Mouse (Mus musculus): ENCODE results near the gene Arl14ep.
A peak's percentile ranks its signal among the peaks of the same experiment; 100 is the strongest.

The Arl14ep gene

DNA sequence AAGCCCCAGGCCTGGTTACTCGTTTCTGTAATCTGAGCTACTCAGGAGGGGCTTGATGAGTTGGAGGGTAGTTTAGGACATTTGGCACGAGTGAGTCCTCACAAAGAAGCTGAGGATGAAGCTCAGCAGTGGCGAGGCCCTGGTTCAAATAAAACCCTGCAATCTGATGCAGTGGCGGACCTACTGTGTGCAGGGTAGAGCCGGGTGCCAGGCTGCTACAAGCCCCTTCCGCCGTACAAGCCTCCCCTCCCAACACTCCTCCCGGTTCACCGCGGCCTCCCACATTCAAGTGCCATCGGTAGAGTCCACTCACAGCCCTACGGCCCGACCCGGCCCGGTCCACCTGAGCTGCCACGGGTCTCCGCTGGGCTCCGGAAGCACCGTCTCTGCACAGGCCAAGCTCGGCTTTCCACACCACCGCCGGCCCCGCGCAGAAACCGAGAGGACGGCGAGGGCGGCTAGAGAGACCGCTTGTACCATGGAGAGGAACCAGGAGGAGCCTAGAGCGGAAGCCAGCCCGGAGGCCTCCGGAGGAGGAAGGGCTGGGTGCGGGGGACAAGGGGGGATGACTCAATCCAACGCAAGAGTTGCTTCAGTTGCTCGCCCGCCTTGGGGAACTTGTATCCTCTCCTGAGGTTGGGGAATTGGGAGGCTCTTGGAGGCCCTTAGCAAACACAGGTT is at the start of gene Arl14ep:
Gene Arl14ep (minus strand): TSS at position 466 of the 681 bp plus-strand sequence.
- peak; percentile 96 for DNase-seq (ENCODE audit: low read depth)

DNA sequence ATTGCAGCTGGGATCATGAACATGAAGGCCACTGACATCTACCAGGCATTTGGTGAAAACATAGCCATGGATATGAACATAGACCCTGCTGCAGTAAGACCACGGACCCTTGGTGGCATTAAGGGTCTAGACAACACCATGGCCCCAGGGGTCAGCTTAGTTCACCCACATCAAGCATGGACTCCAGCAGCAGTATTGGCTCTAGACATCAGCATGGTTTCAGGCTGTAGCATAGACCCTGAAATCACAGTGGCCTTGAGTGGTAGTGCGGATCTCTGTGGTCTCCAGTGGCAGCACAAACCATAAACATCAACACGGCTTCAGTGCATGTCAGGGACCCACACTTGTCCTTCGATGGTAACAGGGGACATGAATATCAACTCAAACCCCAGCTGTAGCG is 48.5 kb upstream of the Arl14ep start:
- DNase-seq (ENCODE audit: low read depth) = no peak

DNA sequence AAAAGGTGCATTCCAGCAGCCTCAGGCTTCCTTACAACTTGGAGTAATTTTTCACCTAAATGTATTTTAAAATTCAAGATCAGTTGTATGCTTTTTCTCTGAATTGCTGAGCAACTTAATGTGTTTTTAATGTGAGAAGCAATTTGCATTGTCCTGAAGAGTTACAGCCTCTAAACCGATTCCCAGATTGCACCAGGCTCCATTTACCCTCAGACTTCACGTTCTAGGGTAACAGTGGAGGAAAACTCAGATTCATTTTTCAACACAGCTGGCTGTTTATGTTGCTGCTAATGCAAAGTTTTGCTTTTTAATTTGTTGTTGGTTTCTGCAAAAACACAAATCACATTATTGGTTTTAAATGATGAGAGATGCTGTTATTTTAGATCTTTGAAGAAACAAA is 45.1 kb upstream of the Arl14ep start:
- DNase-seq (ENCODE audit: low read depth) = no peak

DNA sequence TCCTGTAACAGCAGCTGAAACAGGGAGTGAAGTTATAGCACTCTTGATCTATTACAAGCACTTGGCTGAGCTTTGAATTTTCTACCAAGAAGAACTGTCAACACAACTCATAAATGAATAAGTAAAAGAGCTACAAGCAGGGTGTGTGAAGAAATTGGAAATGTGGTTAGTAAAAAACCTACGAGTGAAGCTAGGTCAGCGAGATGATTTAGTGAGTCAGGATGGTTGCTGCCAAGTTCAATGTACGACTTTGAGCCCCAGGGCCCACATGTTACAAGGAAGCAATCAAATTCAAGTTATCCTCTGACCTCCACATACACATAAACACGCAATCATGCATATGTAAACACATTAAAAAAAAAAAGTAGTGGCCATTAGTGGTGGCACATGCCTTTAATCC is 38.9 kb upstream of the Arl14ep start:
- peak; percentile 82 for DNase-seq (ENCODE audit: low read depth)

DNA sequence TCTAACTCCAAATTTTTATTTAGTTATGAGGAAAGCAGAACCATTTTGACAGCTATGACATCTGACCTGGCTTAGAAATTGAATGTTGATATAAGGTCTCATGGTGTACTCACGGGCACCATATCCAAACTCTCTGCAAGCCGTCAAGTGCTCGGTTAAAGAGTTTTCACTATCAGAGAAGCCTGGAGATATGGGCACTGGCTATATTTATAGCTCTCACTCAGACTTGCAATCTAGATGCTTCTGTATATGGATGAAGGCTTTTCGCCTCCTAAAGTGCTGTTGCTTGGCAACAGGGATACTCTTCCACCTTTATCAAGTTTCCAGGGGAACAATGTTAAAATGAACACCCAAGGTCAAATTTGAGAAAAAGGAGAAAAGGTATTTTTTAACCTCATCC is 38.1 kb upstream of the Arl14ep start:
- DNase-seq (ENCODE audit: low read depth) = no peak

DNA sequence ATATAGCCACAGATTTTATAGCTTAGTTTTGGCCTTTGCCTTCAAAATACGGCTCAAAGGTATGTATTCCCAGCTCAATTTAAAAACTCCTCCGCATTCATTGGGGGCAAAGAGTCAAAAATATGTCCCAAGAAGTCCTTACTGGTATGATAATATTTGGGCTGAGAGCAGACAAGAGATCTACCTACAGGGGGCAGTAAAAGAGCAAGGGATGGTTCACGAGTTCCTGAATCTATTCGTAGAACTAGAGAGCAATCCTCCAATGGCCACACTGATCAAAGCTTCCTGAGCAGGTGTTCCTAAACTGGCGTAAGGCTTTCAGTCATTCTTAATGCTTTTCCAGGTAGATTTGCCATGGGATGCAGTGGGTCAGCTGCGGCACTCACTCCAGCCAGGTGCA is 35.9 kb upstream of the Arl14ep start:
- peak; percentile 27 for DNase-seq (ENCODE audit: low read depth)

DNA sequence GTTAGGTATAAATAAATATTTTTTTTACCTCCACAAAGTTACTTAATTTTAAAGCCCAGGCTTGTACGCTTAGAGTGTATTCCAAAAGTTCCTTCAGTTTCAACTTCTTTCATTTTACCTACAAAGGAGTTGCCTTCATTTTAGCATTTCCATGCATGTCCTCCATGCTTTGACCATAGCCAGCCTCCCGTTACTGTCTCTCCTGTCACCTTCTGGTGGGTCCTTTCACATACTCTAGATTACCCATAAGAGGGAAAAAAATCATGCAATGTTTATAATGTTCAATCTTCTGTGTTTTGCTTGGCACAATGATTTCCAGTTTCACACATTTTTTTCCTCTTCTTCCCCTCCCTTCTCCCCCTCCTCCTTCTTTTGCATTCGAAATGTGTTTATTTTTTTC is 32.2 kb upstream of the Arl14ep start:
- DNase-seq (ENCODE audit: low read depth) = peak; percentile 30

DNA sequence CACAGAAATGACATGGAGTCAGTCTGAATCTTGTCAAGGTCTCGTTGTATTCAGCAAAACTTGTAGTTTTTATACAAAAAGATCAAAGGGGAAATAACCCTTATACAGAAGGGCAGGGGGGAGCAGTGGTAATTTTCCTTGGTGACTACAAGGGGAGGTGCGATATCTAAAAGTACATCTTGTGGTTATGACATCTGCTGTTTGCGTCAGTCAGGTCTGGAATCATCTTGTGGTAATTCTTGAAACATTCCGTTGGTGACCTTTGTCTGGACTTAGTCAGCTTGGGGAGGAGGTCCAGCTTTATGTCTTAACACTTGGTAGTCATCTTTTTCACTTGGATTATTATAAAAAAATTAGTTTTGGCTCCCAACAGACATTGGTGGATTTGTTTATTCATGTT is 31.7 kb upstream of the Arl14ep start:
- peak; percentile 86 for DNase-seq (ENCODE audit: low read depth)

DNA sequence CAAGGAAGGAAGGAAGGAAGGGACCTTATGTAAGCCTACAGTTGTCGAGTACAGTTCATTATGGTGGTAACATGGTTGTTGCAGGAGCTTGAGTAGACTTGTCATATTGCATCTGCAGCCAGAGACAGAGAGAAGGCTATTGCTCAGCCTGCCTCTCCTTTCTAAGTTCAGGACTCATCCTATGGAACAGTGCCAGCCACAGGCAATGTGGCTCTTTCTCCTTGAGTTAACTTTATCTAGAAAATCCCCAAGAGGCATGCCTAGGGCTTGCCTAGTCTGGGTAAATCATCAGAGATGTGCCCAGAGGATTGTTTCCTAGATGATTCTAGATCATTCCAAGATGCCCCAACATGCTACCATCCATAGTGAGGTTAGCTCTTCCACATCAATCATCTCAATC is 17.0 kb upstream of the Arl14ep start:
- peak; percentile 52 for DNase-seq (ENCODE audit: low read depth)

DNA sequence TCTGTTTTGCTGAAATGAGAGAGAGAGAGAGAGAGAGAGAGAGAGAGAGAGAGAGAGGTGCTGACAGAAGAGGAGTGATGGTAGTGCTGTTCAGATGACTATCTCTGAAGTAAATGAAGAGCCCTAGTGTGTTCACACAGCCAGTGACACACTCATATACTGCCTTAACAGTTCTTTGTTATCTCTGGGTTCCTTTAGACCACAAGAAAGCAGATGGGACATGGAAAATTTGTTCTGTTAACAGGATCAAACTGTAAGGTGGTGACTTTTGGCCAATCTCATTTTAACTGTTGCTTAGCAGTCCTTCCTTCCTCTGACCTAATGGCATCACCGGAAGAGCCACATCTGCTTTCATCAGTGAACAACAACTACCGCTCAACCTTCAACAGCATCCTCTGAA is 10.7 kb upstream of the Arl14ep start:
- no peak for DNase-seq (ENCODE audit: low read depth)

DNA sequence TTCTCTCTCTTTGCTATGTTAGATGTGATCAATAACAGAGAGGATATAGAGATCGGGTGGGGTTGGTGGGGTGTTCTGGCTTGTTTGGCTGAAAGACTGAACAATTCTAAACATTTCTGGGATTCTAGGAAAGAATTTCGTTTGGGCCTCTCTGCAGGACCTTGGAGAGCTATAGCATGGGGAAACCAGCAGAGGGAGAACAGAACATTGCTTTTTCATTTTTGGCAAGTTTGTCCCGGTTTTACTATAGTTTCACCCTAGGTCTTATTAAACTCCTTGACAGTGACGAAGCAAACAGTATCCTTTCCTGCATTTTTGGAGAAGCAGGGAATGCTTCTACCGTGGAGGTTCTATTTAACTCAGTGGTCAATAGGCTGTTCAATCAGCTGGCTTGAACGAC is 8.3 kb upstream of the Arl14ep start:
- DNase-seq (ENCODE audit: low read depth) = peak; percentile 82

DNA sequence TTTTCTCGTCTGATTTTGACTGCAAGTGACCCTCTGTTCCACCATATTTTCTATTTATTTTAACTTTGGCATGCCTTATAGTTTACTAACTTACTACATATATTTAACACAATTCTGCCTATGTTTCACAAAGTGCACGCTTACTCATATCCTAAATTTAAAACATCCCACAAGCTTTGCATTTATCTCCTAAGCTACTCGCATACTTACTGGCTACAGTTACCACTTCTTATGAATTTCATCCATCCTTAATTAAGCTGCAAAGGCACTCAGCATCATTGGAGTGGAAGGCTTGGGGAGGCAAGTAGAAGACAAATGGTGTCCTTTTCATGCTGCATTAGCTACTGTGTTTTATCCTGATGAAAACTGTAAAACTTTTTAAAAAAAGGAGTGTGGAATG is 2.2 kb upstream of the Arl14ep start:
- DNase-seq (ENCODE audit: low read depth) = peak; percentile 42

DNA sequence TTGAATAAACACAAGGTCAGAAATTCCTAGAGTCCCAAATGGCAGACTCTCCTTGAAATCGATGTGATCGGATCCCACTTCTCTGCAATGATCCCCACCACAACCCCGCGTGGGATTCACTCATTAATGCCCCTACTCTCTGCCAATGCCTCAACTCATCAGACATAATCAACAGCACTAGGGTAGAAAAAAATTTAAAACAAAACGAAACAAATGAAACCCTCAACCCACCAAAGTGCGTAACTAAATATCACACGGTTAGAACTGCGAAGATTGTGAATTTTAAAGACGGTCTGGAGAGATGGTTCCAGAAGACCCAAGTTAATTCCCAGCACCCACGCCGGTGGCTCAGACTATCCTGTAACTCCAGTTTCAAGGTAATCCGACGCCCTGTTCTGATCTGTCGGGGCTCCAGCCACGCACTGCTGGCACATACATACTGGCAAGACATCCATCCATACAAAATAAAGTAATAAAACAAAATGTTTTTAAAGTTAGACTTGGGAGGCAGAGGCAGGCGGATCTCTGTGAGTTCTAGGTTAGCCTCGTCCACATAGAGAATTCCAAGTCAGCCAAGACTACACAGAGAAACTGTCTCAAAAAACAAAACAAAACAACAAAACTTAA is 779 bp downstream of the Arl14ep start:
- DNase-seq (ENCODE audit: low read depth) = no peak

DNA sequence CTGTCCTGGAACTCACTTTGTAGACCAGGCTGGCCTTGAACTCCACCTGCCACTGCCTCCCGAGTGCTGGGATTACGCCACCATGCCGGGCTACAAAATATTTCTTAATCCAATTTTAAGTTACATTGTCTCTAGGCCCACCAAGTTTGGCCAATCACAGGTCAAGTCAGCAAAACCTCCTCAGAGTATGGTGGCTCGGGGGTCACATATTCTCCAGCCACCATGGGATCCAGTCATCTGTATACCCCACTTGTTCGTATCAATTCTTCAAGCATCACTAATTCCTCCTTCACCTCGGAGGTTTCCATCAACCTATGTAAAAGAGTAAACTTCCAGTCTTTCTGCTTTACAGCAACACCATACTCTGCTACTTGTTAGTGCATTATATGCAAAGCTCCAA is 1.4 kb downstream of the Arl14ep start:
- no peak for DNase-seq (ENCODE audit: low read depth)

DNA sequence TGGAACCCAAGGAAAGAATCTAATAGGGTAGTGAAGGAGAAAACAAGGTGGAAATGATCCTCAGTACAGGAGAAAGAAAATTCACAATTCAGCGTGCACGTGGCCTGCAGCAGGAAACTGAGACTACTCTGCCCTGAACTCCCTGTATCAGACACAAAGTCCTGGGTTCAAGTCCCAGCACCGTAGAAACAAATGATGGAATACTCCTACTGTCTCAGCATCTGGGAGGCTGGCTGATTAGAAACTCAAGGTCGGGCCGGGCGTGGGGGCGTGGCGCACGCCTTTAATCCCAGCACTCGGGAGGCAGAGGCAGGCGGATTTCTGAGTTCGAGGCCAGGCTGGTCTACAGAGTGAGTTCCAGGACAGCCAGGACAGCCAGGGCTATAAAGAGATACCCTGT is 3.3 kb downstream of the Arl14ep start:
- no peak for DNase-seq (ENCODE audit: low read depth)

DNA sequence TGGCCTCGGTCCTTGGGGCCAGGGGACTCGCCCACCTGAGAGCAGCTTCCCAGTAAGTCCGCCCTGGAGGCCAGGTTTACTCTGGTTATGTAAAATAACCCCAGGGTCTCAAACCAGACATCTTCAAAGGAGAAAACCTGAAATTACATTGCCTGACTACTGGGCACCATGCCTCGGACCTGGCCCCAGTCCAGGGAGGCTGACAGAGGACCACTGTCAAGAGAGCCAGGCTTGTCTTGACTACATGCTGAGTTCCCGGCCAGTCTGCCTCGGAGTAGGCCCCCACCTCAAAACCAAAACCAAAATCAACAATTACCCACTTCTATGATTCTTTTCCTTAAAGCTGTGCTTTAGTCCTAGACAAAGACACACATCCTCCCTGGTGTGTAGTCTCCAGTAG is 5.9 kb downstream of the Arl14ep start:
- no peak for DNase-seq (ENCODE audit: low read depth)

DNA sequence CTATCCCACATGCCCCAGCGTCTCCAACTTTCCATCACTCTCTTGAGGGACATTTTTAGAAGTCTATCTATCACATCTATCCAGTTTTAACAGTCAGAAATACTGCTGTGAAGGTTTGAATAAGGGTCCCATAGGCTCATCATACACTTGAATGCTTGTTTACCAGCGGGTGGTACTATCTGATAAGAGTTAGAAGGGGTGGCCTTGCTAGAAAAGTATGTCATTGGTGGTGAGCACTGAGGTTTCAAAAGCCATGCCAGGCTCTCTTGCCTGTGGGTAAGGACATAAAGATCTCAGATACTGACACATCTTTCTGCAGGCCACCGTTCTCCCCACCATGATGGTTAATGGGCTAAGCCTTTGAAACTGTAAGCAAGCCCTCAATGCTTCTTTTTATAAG is 10.7 kb downstream of the Arl14ep start:
- no peak for DNase-seq (ENCODE audit: low read depth)

DNA sequence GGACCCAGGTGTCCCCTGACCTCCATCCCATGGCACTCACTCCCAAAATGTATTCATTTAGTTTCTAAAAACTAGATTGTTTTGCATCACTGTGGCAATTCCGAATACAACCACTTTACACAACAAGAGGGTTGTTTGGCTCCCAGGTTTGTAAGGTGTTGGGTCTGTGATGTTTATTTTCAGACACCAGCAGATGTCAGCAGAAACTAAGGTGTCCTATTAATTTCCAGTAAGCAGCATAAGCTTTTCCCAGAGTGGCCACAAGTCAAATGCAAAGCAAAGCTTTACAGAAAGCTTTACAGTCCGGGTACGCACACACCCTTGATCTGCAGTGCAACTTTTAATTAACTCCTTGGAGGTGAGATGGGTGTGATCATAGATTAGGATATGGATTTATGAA is 12.6 kb downstream of the Arl14ep start:
- peak; percentile 36 for DNase-seq (ENCODE audit: low read depth)

DNA sequence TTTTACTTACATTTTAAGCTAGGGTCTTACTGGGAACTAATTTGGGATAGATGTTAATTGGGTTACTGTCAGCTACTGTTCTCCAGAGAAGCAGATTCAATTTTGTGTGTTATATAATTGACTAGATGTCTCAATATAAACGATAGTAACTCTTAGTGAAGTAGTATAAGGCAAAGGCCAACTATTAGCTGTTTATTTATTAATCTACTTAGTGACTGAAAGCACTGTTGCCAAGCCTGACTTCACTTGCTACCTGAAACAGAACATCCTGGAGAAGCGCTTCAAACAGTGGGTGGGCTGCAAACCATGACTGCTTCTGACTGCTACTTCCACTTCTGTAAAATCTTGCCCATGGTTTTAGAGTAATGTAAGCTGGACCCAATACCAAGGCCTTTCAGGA is 13.2 kb downstream of the Arl14ep start:
- DNase-seq (ENCODE audit: low read depth) = no peak

DNA sequence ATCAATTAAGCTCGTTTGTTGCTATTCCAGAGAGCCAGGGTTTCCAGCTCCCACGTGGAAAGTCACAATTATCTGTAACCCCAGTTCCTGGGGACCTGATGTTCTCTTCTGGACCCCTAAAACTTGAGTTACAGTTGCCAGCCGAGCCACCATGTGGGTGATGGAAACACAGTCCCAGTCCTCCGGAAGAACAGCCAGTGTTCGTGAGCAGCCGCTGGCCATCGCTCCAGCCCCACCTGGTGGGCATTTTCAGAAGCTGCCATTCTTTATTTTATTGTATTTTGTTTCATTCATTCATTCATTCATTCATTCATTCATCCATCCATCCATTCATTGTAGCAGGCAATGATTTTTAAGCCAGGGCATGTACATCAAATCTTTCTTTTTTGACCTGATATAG is 14.0 kb downstream of the Arl14ep start:
- DNase-seq (ENCODE audit: low read depth) = peak; percentile 18

DNA sequence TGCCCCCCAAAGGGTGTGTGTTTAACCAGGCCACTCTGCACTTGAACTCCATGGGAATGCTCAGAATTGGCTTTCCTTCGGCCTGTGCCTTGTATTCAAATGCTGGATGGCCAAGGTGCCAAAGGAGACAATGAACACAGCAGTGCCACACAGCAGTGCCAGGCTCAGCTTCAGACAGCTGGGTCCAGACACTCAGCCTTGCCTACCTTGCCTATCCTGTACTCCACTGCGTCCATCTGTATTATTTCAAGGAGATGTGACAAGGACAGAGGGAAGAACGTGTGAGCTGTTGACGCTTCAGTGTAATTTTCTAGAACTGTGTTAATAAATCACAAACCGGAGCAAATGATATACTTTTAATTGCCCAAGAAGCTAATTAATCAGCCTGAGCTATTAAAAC is 14.8 kb downstream of the Arl14ep start:
- no peak for DNase-seq (ENCODE audit: low read depth)

DNA sequence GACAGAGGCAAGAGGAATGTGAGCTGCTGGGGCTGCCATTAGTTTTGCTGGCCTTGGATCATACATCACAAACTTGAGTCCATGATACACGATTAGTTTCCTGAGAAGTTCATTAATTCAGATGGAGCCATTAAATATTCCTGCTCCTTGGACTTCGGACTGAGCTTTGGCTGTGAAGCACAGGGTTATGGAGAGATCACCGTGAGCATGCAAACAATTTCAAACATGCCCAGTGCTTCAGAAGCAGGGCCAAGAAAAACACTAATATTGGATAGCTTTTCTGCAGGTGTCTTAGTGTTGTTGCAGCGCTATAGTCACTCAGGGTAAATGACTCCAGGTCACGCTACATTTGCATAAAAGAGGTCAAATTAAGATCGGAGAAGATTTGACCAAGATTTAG is 15.3 kb downstream of the Arl14ep start:
- no peak for DNase-seq (ENCODE audit: low read depth)

DNA sequence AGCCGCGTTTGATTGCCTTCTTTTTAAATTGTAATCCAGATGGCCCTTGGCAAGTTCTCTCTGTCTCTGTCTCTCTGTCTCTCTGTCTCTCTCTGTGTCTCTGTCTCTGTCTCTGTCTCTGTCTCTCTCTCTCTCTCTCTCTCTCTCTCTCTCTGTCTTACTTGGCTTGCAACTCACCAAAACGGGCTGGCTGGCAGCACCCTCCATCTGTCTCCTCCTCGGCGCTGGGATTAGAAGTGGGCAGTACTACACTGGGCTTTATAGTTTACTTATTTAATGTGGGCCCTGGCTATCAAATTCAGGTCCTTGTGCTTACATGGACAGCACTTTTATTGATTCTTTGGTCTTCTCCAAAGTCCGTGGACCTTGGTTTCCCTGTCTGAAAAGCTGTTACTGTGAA is 18.1 kb downstream of the Arl14ep start:
- DNase-seq (ENCODE audit: low read depth) = no peak

DNA sequence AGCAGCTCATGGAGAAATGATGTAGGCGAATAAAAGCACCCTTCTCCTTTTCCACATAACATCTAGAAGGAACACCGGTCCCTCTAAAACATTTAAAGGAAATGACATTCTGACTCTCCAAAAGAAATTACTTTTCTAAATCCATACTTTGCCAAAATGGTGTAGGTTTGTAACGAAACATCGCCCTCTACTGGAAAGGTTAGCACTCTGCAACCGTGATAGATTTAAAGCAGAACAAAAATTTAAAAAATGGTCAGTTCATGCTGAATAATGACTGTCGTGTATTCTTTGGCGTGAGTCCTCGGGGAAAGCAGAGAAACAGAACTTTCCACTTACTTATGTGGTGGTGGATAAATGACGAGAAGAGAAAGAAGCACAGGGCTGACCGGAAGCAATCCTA is 18.6 kb downstream of the Arl14ep start:
- DNase-seq (ENCODE audit: low read depth) = peak; percentile 78
